Mouse (Mus musculus): ENCODE measurements around the gene Akap17b.

The Akap17b gene

GRCm38 (mm10) chrX:36587304-36588209, 57.6 kb downstream of the Akap17b start:
- peak; percentile 13 for DNase-seq (ENCODE audit: low spot score)

GRCm38 (mm10) chrX:36586629-36587303, 58.4 kb downstream of the Akap17b start:
- no peak for DNase-seq (ENCODE audit: low spot score)

GRCm38 (mm10) chrX:36562079-36562478, 83.1 kb downstream of the Akap17b start:
- DNase-seq (ENCODE audit: low spot score) = no peak

GRCm38 (mm10) chrX:36561650-36562049, 83.5 kb downstream of the Akap17b start:
- peak; percentile 83 for DNase-seq (ENCODE audit: low spot score)

GRCm38 (mm10) chrX:36560170-36560569, 85.0 kb downstream of the Akap17b start:
- DNase-seq (ENCODE audit: low spot score) = no peak
